Mouse (Mus musculus) spleen, adult 2 months (tissue): ENCODE data around the gene Krtap19-1. TPM values are rescaled to one million over a fixed set of nuclear protein-coding genes. Genes with fewer than 3 reads are reported as not detected.

ENCODE experiments used
- DNase-seq, 2 experiments: peaks; one replicate each; pipeline versions ENCODE4 v3.0.0 to v3.0.0-alpha.2; 2012 to 2021; ENCODE audit warnings: low spot score in 2 of 2, low read depth in 1 of 2
- H3K27ac ChIP-seq: fragments of 200-500 bp; 2 replicates; pipeline ENCODE4 v1.5.1; 2012; ENCODE audit warnings: low read length, inconsistent platforms; ENCODE audit not compliant: insufficient read depth
- H3K27me3 ChIP-seq: fragments of 200-500 bp; 2 replicates; pipeline ENCODE4 v1.6.1; 2012; ENCODE audit warnings: mild to moderate bottlenecking, moderate library complexity, low read length, inconsistent platforms; ENCODE audit not compliant: control insufficient read depth, insufficient read depth
- H3K36me3 ChIP-seq: fragments of 200-500 bp; 2 replicates; pipeline ENCODE4 v1.6.1; 2012; ENCODE audit warnings: mild to moderate bottlenecking, low read length, inconsistent platforms; ENCODE audit not compliant: control insufficient read depth, insufficient read depth
- H3K4me1 ChIP-seq: fragments of 200-500 bp; 2 replicates; pipeline ENCODE4 v1.6.1; 2011; ENCODE audit warnings: inconsistent platforms; ENCODE audit not compliant: control insufficient read depth, insufficient read depth, insufficient read length
- H3K4me3 ChIP-seq: fragments of 200-500 bp; 2 replicates; pipeline ENCODE4 v1.5.1; 2011; ENCODE audit warnings: mild to moderate bottlenecking, inconsistent platforms; ENCODE audit not compliant: insufficient read depth, insufficient read length; ENCODE audit errors: extremely low read depth
- CTCF ChIP-seq: fragments of 200-500 bp; IDR thresholded peaks from 2 replicates; pipeline ENCODE4 v1.5.1; 2011; ENCODE audit warnings: mild to moderate bottlenecking, inconsistent platforms; ENCODE audit not compliant: insufficient read depth, insufficient read length, insufficient replicate concordance; ENCODE audit errors: extremely low read depth
- POLR2A ChIP-seq: fragments of 200-500 bp; IDR thresholded peaks from 2 replicates; pipeline ENCODE4 v1.6.1; 2011; ENCODE audit warnings: low read depth, low read length, inconsistent platforms
- WGBS: fragments of 180-500 bp; shearing (Covaris S2); methylation state at CpG from one replicate; pipeline ENCODE4 v1.1.7; 2018; 5-methylcytosine and 5-hydroxymethylcytosine counted together
- polyA plus RNA-seq: library from polyadenylated mRNA; depleted of rRNA; stranded (reverse); fragments of >200 nt; gene quantifications from 2 replicates; pipeline ENCODE4 v1.2.3, GENCODE M21; 2012; rRNA removed

Gene Krtap19-1
- polyA plus RNA-seq, result not detected in 2 replicates

DNA sequence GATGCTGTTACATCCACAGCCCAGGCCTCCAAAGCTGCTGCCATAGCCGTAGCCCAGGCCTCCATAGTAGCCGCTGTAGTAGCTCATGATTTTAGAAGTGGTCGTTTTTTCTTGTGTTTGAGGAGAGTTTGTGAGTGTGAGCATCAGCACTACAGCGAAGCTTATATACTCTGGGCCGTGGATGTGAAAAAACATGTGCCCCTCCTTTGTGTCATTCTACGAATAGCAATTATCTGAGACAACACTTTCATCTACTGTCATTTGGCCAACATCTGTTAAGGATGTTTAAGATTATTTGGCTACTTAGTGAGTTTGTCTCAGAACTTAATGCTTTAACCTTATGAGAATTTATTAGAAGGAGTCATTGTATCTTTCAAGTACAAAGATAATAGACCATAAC is at the start of gene Krtap19-1:
Gene Krtap19-1, minus strand, starts transcription at position 101 of the 400 bp plus-strand sequence.
- no peak for TF ChIP-seq POLR2A
- TF ChIP-seq CTCF, result no peak
- no peaks in the 10 kb centered on the region for H3K36me3 ChIP-seq
- H3K27me3 ChIP-seq, result no peaks in the 10 kb centered on the region
- 86% methylated on average over 6 of the region's 6 CpGs for WGBS
- no peak within 1 kb of the TSS for H3K4me3 ChIP-seq
- H3K27ac ChIP-seq, result no peak within 1 kb of the TSS
- H3K4me1 ChIP-seq, result no peaks in the 10 kb centered on the region
- no peak for DNase-seq

GRCm38 (mm10) chr16:88896357-88896756 is 27.1 kb upstream of the Krtap19-1 start, which contains the start of gene Krtap19-5:
Gene Krtap19-5, minus strand, starts transcription at chr16:88896457.
- Histone ChIP-seq H3K4me3 (no peak within 1 kb of the TSS), H3K27me3 (no peaks in the 10 kb centered on the region), H3K36me3 (no peaks in the 10 kb centered on the region), H3K4me1 (no peaks in the 10 kb centered on the region), H3K27ac (no peak within 1 kb of the TSS)
- TF ChIP-seq POLR2A (no peak), CTCF (no peak)
- no peak for DNase-seq
- WGBS, result 92% methylated on average over 6 of the region's 6 CpGs

GRCm38 (mm10) chr16:88886870-88887269 is 17.7 kb upstream of the Krtap19-1 start:
- TF ChIP-seq POLR2A (no peak), CTCF (no peak)

DNA sequence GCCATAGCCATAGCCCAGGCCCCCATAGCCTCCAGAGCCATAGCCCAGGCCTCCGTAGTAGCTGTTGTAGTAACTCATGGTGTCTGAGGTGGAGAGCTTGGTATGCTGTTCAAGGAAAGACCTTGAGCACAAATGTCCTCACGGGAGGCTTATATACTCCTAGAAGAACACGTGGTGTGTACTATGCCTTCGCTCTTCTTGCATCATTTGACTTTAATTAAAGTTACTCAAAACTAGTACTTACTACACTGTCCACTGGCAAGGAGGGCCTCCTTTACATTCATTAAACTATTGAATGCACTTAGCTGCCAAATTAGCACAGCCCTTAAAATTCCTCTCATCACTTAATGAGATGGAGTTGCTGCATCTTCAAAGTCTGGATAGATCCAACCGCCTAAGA is 15.8 kb upstream of the Krtap19-1 start, which contains the start of gene Krtap19-4:
Gene Krtap19-4, minus strand, starts transcription at position 101 of the 400 bp plus-strand sequence.
- no peak for TF ChIP-seq CTCF
- TF ChIP-seq POLR2A, result no peak
- Histone ChIP-seq H3K4me1 (no peaks in the 10 kb centered on the region), H3K4me3 (no peak within 1 kb of the TSS), H3K27ac (no peak within 1 kb of the TSS), H3K27me3 (no peaks in the 10 kb centered on the region), H3K36me3 (no peaks in the 10 kb centered on the region)
- no peak for DNase-seq
- 89% methylated on average over 5 of the region's 5 CpGs for WGBS

More at GRCm38 (mm10) chr16:88886870-88887269, 17.7 kb upstream of the Krtap19-1 start:
- no peak overlapping the region for H3K4me3 ChIP-seq
- no peaks in the 10 kb centered on the region for H3K36me3 ChIP-seq
- no peaks in the 10 kb centered on the region for H3K27me3 ChIP-seq
- DNase-seq, result no peak
- no peak overlapping the region for H3K27ac ChIP-seq
- no peaks in the 10 kb centered on the region for H3K4me1 ChIP-seq
- WGBS, result 87% methylated on average over 6 of the region's 6 CpGs

- DNase-seq, result no peak
- Histone ChIP-seq H3K4me1 (no peaks in the 10 kb centered on the region), H3K27me3 (no peaks in the 10 kb centered on the region), H3K4me3 (no peak within 1 kb of the TSS), H3K27ac (no peak within 1 kb of the TSS), H3K36me3 (no peaks in the 10 kb centered on the region)
- 93% methylated on average over 2 of the region's 2 CpGs for WGBS
- no peak for TF ChIP-seq CTCF
- TF ChIP-seq POLR2A, result no peak
These were observed 8.7 kb upstream of the Krtap19-1 start, which contains the start of gene Krtap19-3 for GRCm38 (mm10) chr16:88877938-88878337. Gene Krtap19-3, minus strand, starts transcription at chr16:88878038.

DNA sequence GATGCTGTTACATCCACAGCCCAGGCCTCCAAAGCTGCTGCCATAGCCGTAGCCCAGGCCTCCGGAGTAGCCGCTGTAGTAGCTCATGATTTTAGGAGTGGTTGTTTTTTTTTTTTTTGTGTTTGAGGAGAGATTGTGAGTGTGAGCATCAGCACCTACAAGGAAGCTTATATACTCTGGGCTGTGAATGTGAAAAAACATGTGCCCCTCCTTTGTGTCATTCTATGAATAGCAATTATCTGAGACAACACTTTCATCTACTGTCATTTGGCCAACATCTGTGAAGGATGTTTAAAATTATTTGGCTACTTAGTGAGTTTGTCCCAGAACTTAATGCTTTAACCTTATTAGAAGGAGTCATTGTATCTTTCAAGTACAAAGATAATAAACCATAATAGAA is 5.0 kb upstream of the Krtap19-1 start, which contains the start of gene Krtap19-2:
Gene Krtap19-2, minus strand, starts transcription at position 101 of the 400 bp plus-strand sequence.
- no peak within 1 kb of the TSS for H3K4me3 ChIP-seq
- no peak within 1 kb of the TSS for H3K27ac ChIP-seq
- DNase-seq, result no peak
- WGBS, result 93% methylated on average over 3 of the region's 3 CpGs
- no peak for TF ChIP-seq CTCF
- no peak for TF ChIP-seq POLR2A
- H3K4me1 ChIP-seq, result no peaks in the 10 kb centered on the region
- H3K27me3 ChIP-seq, result no peaks in the 10 kb centered on the region
- no peaks in the 10 kb centered on the region for H3K36me3 ChIP-seq

GRCm38 (mm10) chr16:88864887-88865407 is 4.3 kb downstream of the Krtap19-1 start:
- DNase-seq, result no peak
- Histone ChIP-seq H3K27ac (no peak overlapping the region), H3K4me3 (no peak overlapping the region), H3K27me3 (no peaks in the 10 kb centered on the region), H3K36me3 (no peaks in the 10 kb centered on the region), H3K4me1 (no peaks in the 10 kb centered on the region)
- TF ChIP-seq POLR2A (no peak), CTCF (no peak)
- WGBS, result 86% methylated on average over 4 of the region's 4 CpGs
